Mouse (Mus musculus) kidney, embryonic 16.5 days (tissue): ENCODE results near the gene Cfap161. TPM values are rescaled to one million over a fixed set of nuclear protein-coding genes. Genes with fewer than 3 reads are reported as not detected.

Experiments used
- ATAC-seq: fragments of 200-750 bp; cut with Nextera tagmentation; 2 replicates; pipeline ENCODE4 v1.8.0; 2017; ENCODE audit warnings: moderate TSS enrichment; ENCODE audit not compliant: low FRiP score, low TSS enrichment
- H3K27ac ChIP-seq: fragments of 300-500 bp; sonication (generic); 2 replicates; pipeline ENCODE4 v1.5.1; 2014; ENCODE audit warnings: low read length
- H3K27me3 ChIP-seq: fragments of 300-500 bp; sonication (generic); 2 replicates; pipeline ENCODE4 v1.6.1; 2014; ENCODE audit warnings: low read length, control low read depth, mixed read lengths; ENCODE audit not compliant: insufficient read depth
- H3K36me3 ChIP-seq: fragments of 300-500 bp; sonication (generic); 2 replicates; pipeline ENCODE4 v1.6.1; 2014; ENCODE audit warnings: low read length, control low read depth, mixed read lengths; ENCODE audit not compliant: insufficient read depth
- H3K4me1 ChIP-seq: fragments of 300-500 bp; sonication (generic); 2 replicates; pipeline ENCODE4 v1.6.1; 2014; ENCODE audit warnings: low read length, control low read depth, mixed read lengths; ENCODE audit not compliant: insufficient read depth
- H3K4me2 ChIP-seq: fragments of 300-500 bp; sonication (generic); replicated peaks from 2 replicates; pipeline ENCODE4 v1.6.1; 2014; ENCODE audit warnings: low read depth, low read length
- H3K4me3 ChIP-seq: fragments of 300-500 bp; sonication (generic); 2 replicates; pipeline ENCODE4 v1.5.1; 2014; ENCODE audit warnings: mild to moderate bottlenecking, low read length
- H3K9ac ChIP-seq: fragments of 300-500 bp; sonication (generic); replicated peaks from 2 replicates; pipeline ENCODE4 v1.6.1; 2014; ENCODE audit warnings: low read length
- H3K9me3 ChIP-seq: fragments of 300-500 bp; sonication (generic); 2 replicates; pipeline ENCODE4 v1.6.1; 2016; ENCODE audit warnings: low read length, control low read depth
- whole genome bisulfite sequencing: fragments of 180-500 bp; shearing (Covaris S2); extraction: QIAGEN DNeasy Blood & Tissue Kit; methylation state at CpG from one replicate; pipeline ENCODE4 v1.1.7; 2014; 5-methylcytosine and 5-hydroxymethylcytosine counted together
- polyA plus RNA-seq: library from polyadenylated mRNA; unstranded; fragments of >200 nt; fragmentation: Nextera tagmentation; extraction: Ambion mirVana; gene quantifications from 2 replicates; pipeline ENCODE4 v1.2.1, GENCODE M21; 2015

Gene Cfap161
- polyA plus RNA-seq, 1 experiment from 2014 or later: 0.11 TPM

- Histone ChIP-seq H3K4me1 (peaks cover 28% of the 10 kb centered on the region), H3K9ac (no peak overlapping the region), H3K27ac (no peak overlapping the region), H3K4me2 (no peak overlapping the region), H3K4me3 (no peak overlapping the region), H3K27me3 (no peaks in the 10 kb centered on the region), H3K36me3 (no peaks in the 10 kb centered on the region), H3K9me3 (no peaks in the 10 kb centered on the region)
- WGBS: 70% methylated on average over 6 of the region's 6 CpGs
- no peak for ATAC-seq
Measured at GRCm38 (mm10) chr7:83806934-83807333, 12.3 kb upstream of the Cfap161 start.

GRCm38 (mm10) chr7:83803777-83804176 is 9.1 kb upstream of the Cfap161 start:
- Histone ChIP-seq H3K27me3 (no peaks in the 10 kb centered on the region), H3K27ac (no peak overlapping the region), H3K9ac (no peak overlapping the region), H3K36me3 (no peaks in the 10 kb centered on the region), H3K4me1 (0 out of 2 replicates have a peak, but pooled peaks cover under 1% of the 10 kb centered on the region), H3K4me3 (no peak overlapping the region), H3K4me2 (no peak overlapping the region), H3K9me3 (no peaks in the 10 kb centered on the region)
- ATAC-seq: no peak
- WGBS: 80% methylated on average over 4 of the region's 4 CpGs

GRCm38 (mm10) chr7:83802509-83802908 is 7.8 kb upstream of the Cfap161 start:
- Histone ChIP-seq H3K27ac (no peak overlapping the region), H3K36me3 (no peaks in the 10 kb centered on the region), H3K4me3 (no peak overlapping the region), H3K4me2 (no peak overlapping the region), H3K4me1 (no peaks in the 10 kb centered on the region), H3K9ac (no peak overlapping the region), H3K9me3 (no peaks in the 10 kb centered on the region), H3K27me3 (no peaks in the 10 kb centered on the region)
- 58% methylated on average over 7 of the region's 7 CpGs for WGBS
- peak; percentile 39; the same call in 1 of the 2 replicates for ATAC-seq

- Histone ChIP-seq H3K9ac (no peak overlapping the region), H3K27ac (no peak overlapping the region), H3K4me1 (no peaks in the 10 kb centered on the region), H3K9me3 (no peaks in the 10 kb centered on the region), H3K36me3 (no peaks in the 10 kb centered on the region), H3K27me3 (no peaks in the 10 kb centered on the region), H3K4me2 (no peak overlapping the region), H3K4me3 (no peak overlapping the region)
- WGBS: 84% methylated on average over 2 of the region's 2 CpGs
- ATAC-seq: no peak
Measured at GRCm38 (mm10) chr7:83802007-83802406, 7.3 kb upstream of the Cfap161 start.

- Histone ChIP-seq H3K27me3 (no peaks in the 10 kb centered on the region), H3K27ac (no peak overlapping the region), H3K4me3 (no peak overlapping the region), H3K4me2 (no peak overlapping the region), H3K36me3 (no peaks in the 10 kb centered on the region), H3K9ac (no peak overlapping the region), H3K4me1 (no peaks in the 10 kb centered on the region), H3K9me3 (no peaks in the 10 kb centered on the region)
- 92% methylated on average over 6 of the region's 6 CpGs for WGBS
- ATAC-seq: no peak
Measured at GRCm38 (mm10) chr7:83801483-83801875, 6.8 kb upstream of the Cfap161 start.

- WGBS: 73% methylated on average over 8 of the region's 8 CpGs
- Histone ChIP-seq H3K27me3 (no peaks in the 10 kb centered on the region), H3K36me3 (no peaks in the 10 kb centered on the region), H3K4me1 (no peaks in the 10 kb centered on the region), H3K27ac (no peak overlapping the region), H3K4me3 (no peak overlapping the region), H3K9ac (no peak overlapping the region), H3K9me3 (no peaks in the 10 kb centered on the region), H3K4me2 (no peak overlapping the region)
- ATAC-seq: no peak
Measured at GRCm38 (mm10) chr7:83800561-83801482, 6.1 kb upstream of the Cfap161 start.

GRCm38 (mm10) chr7:83800071-83800470 is 5.4 kb upstream of the Cfap161 start:
- H3K4me1 ChIP-seq: no peaks in the 10 kb centered on the region
- H3K4me2 ChIP-seq: no peak overlapping the region
- H3K27ac ChIP-seq: no peak overlapping the region
- 90% methylated on average over 2 of the region's 2 CpGs for WGBS
- H3K4me3 ChIP-seq: no peak overlapping the region
- H3K9me3 ChIP-seq: no peaks in the 10 kb centered on the region
- no peaks in the 10 kb centered on the region for H3K36me3 ChIP-seq
- ATAC-seq: no peak
- no peaks in the 10 kb centered on the region for H3K27me3 ChIP-seq
- no peak overlapping the region for H3K9ac ChIP-seq

- no peak overlapping the region for H3K9ac ChIP-seq
- H3K9me3 ChIP-seq: no peaks in the 10 kb centered on the region
- H3K4me1 ChIP-seq: peaks cover 7% of the 10 kb centered on the region; the same call in 1 of the 2 replicates
- no peak for ATAC-seq
- H3K27me3 ChIP-seq: no peaks in the 10 kb centered on the region
- H3K36me3 ChIP-seq: no peaks in the 10 kb centered on the region
- H3K27ac ChIP-seq: no peak overlapping the region
- no peak overlapping the region for H3K4me2 ChIP-seq
- H3K4me3 ChIP-seq: no peak overlapping the region
Measured at GRCm38 (mm10) chr7:83798004-83798403, 3.3 kb upstream of the Cfap161 start.

- H3K27me3 ChIP-seq: no peaks in the 10 kb centered on the region
- no peak overlapping the region for H3K27ac ChIP-seq
- no peak for ATAC-seq
- H3K36me3 ChIP-seq: no peaks in the 10 kb centered on the region
- no peak overlapping the region for H3K4me3 ChIP-seq
- WGBS: 66% methylated on average over 5 of the region's 5 CpGs
- no peak overlapping the region for H3K9ac ChIP-seq
- no peak overlapping the region for H3K4me2 ChIP-seq
- H3K4me1 ChIP-seq: peaks cover 7% of the 10 kb centered on the region; the same call in 1 of the 2 replicates
- no peaks in the 10 kb centered on the region for H3K9me3 ChIP-seq
Measured at GRCm38 (mm10) chr7:83796177-83796576, 1.5 kb upstream of the Cfap161 start.

DNA sequence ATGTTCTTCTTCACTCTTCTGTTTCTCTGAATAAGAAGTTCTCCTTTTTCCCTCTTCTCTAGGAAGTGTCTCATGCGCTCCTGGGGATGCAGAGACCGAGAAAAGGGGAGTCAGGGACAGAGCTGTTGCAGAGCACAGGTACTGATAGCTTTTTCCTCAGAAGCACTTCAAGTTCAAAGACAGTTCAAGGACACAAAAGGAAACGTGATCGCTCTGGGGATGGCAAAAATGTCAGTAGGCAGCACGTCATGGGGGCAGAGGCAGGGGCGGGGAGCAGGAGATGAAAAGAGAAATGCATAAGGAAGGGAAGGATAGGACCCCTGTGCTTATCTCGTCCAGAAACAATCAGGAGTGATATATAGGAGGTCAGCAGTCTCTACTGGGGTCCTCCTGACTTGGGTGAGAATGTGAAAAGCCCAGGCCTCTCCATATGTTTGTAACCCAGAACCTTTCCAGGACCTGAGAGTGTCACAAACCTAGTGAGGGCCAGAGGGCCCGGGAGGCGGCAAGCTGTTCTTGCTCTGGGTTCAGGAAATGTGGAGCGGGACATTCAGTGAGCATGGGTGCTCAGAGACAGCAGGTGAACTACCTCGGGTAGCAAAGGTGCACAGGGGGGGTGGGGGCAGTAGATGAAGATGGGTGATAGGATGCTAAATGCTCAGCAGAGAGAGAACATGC is 535 bp downstream of the Cfap161 start:
- ATAC-seq: no peak; the same call in 1 of the 2 replicates
- Histone ChIP-seq H3K4me2 (peak overlapping the region; percentile 25), H3K36me3 (no peaks in the 10 kb centered on the region), H3K27me3 (no peaks in the 10 kb centered on the region), H3K4me1 (peaks cover 7% of the 10 kb centered on the region; the same call in 1 of the 2 replicates), H3K4me3 (no peak overlapping the region), H3K9ac (no peak overlapping the region), H3K9me3 (no peaks in the 10 kb centered on the region), H3K27ac (no peak overlapping the region)
- WGBS: 38% methylated on average over 11 of the region's 11 CpGs
